Mouse (Mus musculus): ENCODE measurements around the gene Nalcn. TPM values are rescaled to one million over a fixed set of nuclear protein-coding genes. Genes with fewer than 3 reads are reported as not detected.

Gene Nalcn
- polyA plus RNA-seq, 2 experiments from 2014 or later: not detected

Other genes with a start within 250 kb of the Nalcn start
- gene Itgbl1, start 32.8 kb upstream of the Nalcn start, polyA plus RNA-seq (2017; shearing (Covaris generic)): not detected

Measured in CD4-positive, CD25-positive, alpha-beta regulatory T cell, adult 4 months (primary cell).